Mouse (Mus musculus) kidney, postnatal 0 days (tissue): ENCODE measurements around the gene Krt77. TPM values are rescaled to one million over a fixed set of nuclear protein-coding genes. Genes with fewer than 3 reads are reported as not detected.
A peak's percentile ranks its signal among the peaks of the same experiment; 100 is the strongest.

Source experiments
- ATAC-seq: fragments of 200-750 bp; cut with Nextera tagmentation; replicated peaks from 2 replicates; pipeline ENCODE4 v1.8.0; 2017; ENCODE audit warnings: low read depth, moderate number of reproducible peaks, moderate TSS enrichment, moderate library complexity; ENCODE audit not compliant: low FRiP score
- DNase-seq: peaks from one replicate; pipeline ENCODE4 v3.0.0-alpha.2; 2016; ENCODE audit warnings: low spot score
- H3K27ac ChIP-seq: fragments of 300-500 bp; sonication (generic); 2 replicates; pipeline ENCODE4 v1.5.1; 2014; ENCODE audit warnings: mild to moderate bottlenecking
- H3K27me3 ChIP-seq: fragments of 300-500 bp; sonication (generic); 2 replicates; pipeline ENCODE4 v1.6.1; 2014; ENCODE audit warnings: low read length, mixed read lengths; ENCODE audit not compliant: insufficient read depth
- H3K36me3 ChIP-seq: fragments of 300-500 bp; sonication (generic); 2 replicates; pipeline ENCODE4 v1.6.1; 2014; ENCODE audit warnings: low read length, mixed read lengths; ENCODE audit not compliant: insufficient read depth
- H3K4me1 ChIP-seq: fragments of 300-500 bp; sonication (generic); replicated peaks from 2 replicates; pipeline ENCODE4 v1.6.1; 2014; ENCODE audit warnings: antibody characterized with exemption, low read length, mixed read lengths; ENCODE audit not compliant: insufficient read depth
- H3K4me2 ChIP-seq: fragments of 300-500 bp; sonication (generic); 2 replicates; pipeline ENCODE4 v1.6.1; 2014; ENCODE audit warnings: mild to moderate bottlenecking, low read length, moderate library complexity, mixed read lengths
- H3K4me3 ChIP-seq: fragments of 300-500 bp; sonication (generic); replicated peaks from 2 replicates; pipeline ENCODE4 v1.5.1; 2014; ENCODE audit warnings: low read depth, low read length
- H3K9ac ChIP-seq: fragments of 300-500 bp; sonication (generic); 2 replicates; pipeline ENCODE4 v1.6.1; 2014; ENCODE audit warnings: low read depth, low read length
- H3K9me3 ChIP-seq: fragments of 300-500 bp; sonication (generic); replicated peaks from 2 replicates; pipeline ENCODE4 v1.6.1; 2016; ENCODE audit warnings: low read length, inconsistent platforms, mixed read lengths
- CTCF ChIP-seq: IDR thresholded peaks from 2 replicates; pipeline ENCODE4 v1.5.1; 2016; ENCODE audit warnings: antibody characterized with exemption, low read depth, mild to moderate bottlenecking, moderate library complexity
- WGBS: fragments of 180-500 bp; shearing (Covaris S2); extraction: QIAGEN DNeasy Blood & Tissue Kit; methylation state at CpG from one replicate; pipeline ENCODE4 v1.1.7; 2014; 5-methylcytosine and 5-hydroxymethylcytosine counted together
- polyA plus RNA-seq: library from polyadenylated mRNA; unstranded; fragments of >200 nt; fragmentation: Nextera tagmentation; extraction: Ambion mirVana; gene quantifications from 2 replicates; pipeline ENCODE4 v1.2.1, GENCODE M21; 2015

Gene Krt77
- polyA plus RNA-seq, 1 experiment from 2014 or later, result not detected

GRCm38 (mm10) chr15:101879776-101880175 lies 10.3 kb upstream of the Krt77 start:
- Histone ChIP-seq H3K4me3 (no peak overlapping the region), H3K27me3 (no peaks in the 10 kb centered on the region), H3K27ac (no peak overlapping the region), H3K9ac (no peak overlapping the region), H3K36me3 (no peaks in the 10 kb centered on the region), H3K4me1 (no peaks in the 10 kb centered on the region), H3K9me3 (no peaks in the 10 kb centered on the region), H3K4me2 (no peak overlapping the region)
- no peak for TF ChIP-seq CTCF
- ATAC-seq (no peak), DNase-seq (no peak)
- WGBS, result 24% methylated on average over 11 of the region's 11 CpGs

DNA sequence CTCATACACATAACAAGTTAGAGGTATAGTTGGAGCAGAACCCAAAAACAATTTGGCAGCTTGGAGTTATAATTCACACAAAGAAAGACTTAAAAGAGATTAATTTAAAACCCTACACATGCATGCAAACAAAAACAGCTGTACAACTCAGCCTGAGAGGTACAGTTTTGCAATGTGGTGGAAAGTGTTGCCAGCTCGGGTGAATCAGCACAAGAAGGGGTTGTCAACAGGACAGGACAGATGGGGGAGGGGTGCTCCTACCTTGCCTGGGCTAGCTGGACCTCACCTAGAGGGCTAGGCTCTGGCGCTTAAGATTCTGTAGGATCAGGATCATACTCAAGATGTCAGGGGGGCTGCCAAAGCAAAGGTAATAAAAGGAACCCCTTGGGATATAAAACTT lies 8.5 kb upstream of the Krt77 start:
- 59% methylated on average over 2 of the region's 2 CpGs for WGBS

DNA sequence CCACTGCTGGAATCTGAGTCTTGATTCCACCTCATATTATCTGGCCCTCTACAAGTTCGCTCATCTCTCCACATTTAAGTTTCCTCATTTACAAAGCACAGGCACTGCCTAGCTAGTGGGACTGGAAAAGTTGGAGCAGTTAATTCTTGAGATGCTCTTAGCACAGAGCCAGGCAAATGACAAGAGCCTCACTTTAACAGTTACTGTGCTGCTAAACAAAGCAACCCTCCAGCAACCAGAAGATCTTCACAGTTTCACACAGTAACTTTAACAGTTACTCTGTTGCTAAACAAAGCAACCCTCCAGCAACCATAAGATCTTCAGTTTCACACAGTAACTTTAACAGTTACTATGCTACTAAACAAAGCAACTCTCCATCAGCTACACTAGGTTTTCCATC lies 4.9 kb upstream of the Krt77 start:
- Histone ChIP-seq H3K4me2 (no peak overlapping the region), H3K4me1 (no peaks in the 10 kb centered on the region), H3K27me3 (no peaks in the 10 kb centered on the region), H3K9ac (no peak overlapping the region), H3K4me3 (no peak overlapping the region), H3K36me3 (no peaks in the 10 kb centered on the region), H3K9me3 (no peaks in the 10 kb centered on the region), H3K27ac (no peak overlapping the region)
- TF ChIP-seq CTCF, result no peak
- WGBS, result 84% methylated on average over 1 of the region's 1 CpGs
- ATAC-seq (no peak), DNase-seq (no peak)

More for the DNA sequence above, 8.5 kb upstream of the Krt77 start:
- H3K27me3 ChIP-seq, result no peaks in the 10 kb centered on the region
- no peaks in the 10 kb centered on the region for H3K4me1 ChIP-seq
- no peaks in the 10 kb centered on the region for H3K36me3 ChIP-seq
- no peak overlapping the region for H3K4me2 ChIP-seq
- no peak for TF ChIP-seq CTCF
- H3K4me3 ChIP-seq, result no peak overlapping the region
- no peak overlapping the region for H3K9ac ChIP-seq
- ATAC-seq (no peak), DNase-seq (no peak)
- H3K27ac ChIP-seq, result no peak overlapping the region
- no peaks in the 10 kb centered on the region for H3K9me3 ChIP-seq

DNA sequence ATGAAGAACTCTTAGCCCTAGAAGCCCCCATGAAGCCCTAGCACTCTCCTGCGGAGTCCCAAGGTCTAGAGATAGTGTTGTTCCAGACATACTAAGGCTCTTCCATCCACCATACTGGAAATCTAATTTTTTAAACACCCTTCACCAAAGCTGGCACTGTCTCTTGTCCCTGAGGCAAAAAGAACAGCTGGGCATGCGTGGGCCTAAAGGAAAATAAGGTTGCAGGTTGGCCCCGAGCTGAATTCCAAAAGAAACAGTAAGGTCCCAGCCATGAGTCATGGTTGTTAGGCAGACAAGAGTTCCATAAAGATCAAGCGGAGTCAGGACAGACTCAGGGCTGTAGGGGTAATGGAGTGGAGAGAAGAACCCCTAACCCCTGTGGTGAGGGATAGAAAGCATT lies 3.7 kb upstream of the Krt77 start:
- Histone ChIP-seq H3K4me3 (no peak overlapping the region), H3K4me2 (no peak overlapping the region), H3K9me3 (no peaks in the 10 kb centered on the region), H3K27me3 (no peaks in the 10 kb centered on the region), H3K36me3 (no peaks in the 10 kb centered on the region), H3K4me1 (no peaks in the 10 kb centered on the region), H3K27ac (no peak overlapping the region), H3K9ac (no peak overlapping the region)
- no peak for TF ChIP-seq CTCF
- ATAC-seq, result no peak
- no peak for DNase-seq
- WGBS, result 53% methylated on average over 4 of the region's 4 CpGs

DNA sequence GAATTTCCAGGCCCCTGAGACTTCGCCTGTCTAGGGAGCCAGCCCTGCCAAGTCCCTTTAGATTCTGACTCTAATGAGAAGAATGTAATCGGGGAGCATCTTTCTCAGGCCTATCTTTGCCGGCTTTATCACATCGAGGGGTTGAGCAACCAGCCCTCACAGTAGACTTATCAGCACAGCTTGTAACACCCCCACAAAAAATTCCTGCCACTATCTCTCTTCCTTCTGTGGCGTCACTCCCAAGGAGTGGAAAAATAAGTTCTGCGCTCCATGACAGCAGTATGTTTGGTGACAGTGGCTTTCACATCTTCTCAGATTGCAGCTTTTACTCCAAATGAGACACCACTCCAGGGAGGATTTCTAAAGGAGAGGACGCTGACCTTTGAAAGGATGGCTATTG lies 2.8 kb downstream of the Krt77 start:
- no peak for TF ChIP-seq CTCF
- no peaks in the 10 kb centered on the region for H3K4me1 ChIP-seq
- 80% methylated on average over 7 of the region's 7 CpGs for WGBS
- no peak for DNase-seq
- ATAC-seq, result no peak
- no peak overlapping the region for H3K27ac ChIP-seq
- no peaks in the 10 kb centered on the region for H3K36me3 ChIP-seq
- no peaks in the 10 kb centered on the region for H3K9me3 ChIP-seq
- no peak overlapping the region for H3K4me3 ChIP-seq
- no peak overlapping the region for H3K9ac ChIP-seq
- H3K27me3 ChIP-seq, result no peaks in the 10 kb centered on the region
- H3K4me2 ChIP-seq, result no peak overlapping the region

DNA sequence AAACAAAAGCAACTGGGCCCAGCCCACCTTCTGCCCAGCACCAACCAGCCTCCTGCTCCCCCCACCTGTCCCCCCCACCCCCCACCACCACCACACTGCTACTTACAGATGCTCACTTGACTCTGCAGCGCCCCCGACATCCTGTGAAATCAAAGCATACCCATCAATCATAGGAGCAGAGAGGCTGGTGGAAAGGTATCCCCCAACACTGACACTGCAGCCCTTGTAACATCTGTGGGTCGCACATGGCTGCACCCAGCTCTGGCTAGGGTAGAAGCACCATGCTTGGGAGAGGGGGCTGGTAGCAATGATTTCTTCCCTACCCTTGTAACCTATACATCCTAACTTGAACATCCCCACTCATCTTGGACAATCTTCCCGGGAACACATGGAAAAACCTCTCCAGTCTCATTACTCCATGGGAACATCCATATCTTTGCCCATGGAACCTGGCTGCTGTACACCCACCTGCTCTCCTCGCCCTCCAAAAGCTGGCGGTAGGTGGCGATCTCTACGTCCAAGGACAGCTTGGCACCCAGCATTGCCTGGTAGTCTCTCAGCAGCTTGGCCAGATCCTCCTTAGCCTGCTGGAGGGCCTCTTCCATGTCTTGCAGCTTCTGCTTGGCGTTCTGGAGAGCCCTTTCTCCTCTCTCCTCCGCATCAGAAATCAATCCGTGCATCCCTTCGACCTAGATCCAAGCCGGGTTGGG lies 8.9 kb downstream of the Krt77 start:
- Histone ChIP-seq H3K36me3 (no peaks in the 10 kb centered on the region), H3K4me3 (peak overlapping the region; percentile 32), H3K9ac (no peak overlapping the region), H3K27me3 (no peaks in the 10 kb centered on the region; the same call in 1 of the 2 replicates), H3K4me1 (no peaks in the 10 kb centered on the region), H3K9me3 (no peaks in the 10 kb centered on the region), H3K4me2 (peak overlapping the region; percentile 79), H3K27ac (no peak overlapping the region)
- DNase-seq (no peak), ATAC-seq (no peak)
- 53% methylated on average over 13 of the region's 13 CpGs for WGBS
- peak; percentile 46; the same call in 1 of the 2 replicates for TF ChIP-seq CTCF
